Mouse (Mus musculus): ENCODE data around the gene Tpcn1.
A peak's percentile ranks its signal among the peaks of the same experiment; 100 is the strongest.
"Not testable (repeated sequence)": the region's sequence is repeated elsewhere in the genome, so short reads cannot be mapped to it uniquely, and the experiment has no call there.

Tpcn1 gene

DNA sequence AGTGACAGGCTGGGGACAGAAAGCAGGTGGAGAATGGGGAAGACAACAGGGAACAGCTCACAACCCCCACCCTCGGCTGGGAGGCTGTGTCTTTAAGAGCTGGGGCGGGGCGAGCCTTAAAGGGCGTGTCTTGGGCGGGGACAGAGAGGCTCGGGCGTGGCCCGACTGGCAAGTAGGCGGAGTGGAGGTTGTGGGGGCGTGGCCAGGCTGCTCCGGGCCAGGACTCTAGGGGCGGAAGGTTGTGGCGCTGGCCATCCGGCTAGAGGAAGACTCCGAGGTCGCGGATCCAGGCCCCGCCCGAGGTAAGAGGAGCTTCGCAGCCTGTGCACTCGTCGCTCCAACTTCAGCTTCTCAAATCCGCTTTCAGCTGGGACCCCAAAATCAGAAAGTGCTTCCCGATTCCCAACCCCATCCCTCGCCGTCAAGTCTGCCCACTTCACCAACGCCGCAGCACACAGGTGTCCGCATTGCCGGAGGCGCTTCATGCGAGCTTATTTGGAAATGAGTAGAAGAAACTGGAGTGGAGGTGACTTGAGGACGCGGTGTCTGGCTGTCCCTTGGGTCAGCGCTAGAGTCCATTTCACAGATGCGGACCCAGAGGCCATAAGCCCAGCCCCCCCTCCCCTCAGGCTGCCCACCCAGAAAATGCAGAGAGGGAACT, 77.4 kb downstream of the Tpcn1 start, which contains the start of gene Slc8b1:
TSS of gene Slc8b1 (plus strand) at position 187 of the 661 bp plus-strand sequence.
- peak; percentile 94 to 95 for DNase-seq

DNA sequence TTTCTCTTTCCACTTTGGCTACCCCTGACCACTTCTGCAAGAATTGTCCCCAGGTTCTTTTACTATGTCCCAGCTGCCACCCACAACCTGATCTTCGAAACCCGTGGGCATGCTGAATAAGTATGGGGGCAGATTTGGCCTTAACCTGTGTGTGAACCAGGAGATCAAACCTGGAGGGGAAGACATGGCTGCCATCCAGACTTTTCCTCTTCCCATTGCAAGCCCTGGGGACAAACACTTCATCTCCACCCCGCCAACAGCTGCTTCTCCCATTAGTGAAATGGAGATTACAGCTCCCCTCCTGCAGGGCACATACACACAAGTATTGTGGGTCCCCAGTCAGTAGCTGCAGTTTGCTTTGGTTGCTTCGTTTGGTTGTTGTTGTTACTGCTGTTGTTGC, 81.2 kb downstream of the Tpcn1 start:
- DNase-seq: no peak

DNA sequence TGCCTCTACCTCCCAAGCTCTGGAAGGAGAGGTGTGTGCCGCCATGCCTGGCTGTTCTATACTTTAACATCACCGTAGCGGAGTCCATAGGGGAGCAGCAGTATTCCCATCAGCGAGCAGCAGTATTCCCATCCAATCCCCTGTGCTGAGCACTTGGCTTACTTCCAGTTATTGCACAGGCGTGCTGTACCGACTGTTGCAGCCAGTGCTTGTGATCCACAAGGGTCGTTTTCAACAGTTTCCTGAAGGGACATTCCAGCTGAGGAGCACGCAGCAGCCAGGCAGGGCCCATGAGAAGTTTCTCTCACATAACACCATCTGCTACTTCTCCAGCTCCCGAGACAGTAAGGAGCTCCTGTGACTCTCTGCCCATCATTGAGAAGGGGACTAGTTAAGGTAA, 82.0 kb downstream of the Tpcn1 start:
- DNase-seq: no peak

DNA sequence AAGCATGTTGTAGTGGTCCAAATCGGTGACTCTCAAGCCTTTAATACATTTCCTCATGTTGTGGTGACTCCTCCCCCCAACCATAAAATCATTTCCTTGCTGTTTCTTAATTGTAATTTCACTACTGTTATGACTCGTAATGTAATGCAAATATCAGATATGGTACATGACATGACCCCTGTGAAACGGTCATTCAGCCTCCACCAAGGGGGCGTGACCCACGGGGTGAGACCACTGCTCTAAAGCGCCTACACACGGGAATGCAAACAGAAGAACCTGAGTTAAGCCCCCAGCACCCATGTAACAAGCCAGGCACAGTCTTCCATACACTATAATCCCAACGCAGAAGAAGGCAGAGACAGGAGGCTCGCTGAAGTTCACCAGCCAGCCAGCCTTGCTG, 82.7 kb downstream of the Tpcn1 start:
- no peak for DNase-seq

DNA sequence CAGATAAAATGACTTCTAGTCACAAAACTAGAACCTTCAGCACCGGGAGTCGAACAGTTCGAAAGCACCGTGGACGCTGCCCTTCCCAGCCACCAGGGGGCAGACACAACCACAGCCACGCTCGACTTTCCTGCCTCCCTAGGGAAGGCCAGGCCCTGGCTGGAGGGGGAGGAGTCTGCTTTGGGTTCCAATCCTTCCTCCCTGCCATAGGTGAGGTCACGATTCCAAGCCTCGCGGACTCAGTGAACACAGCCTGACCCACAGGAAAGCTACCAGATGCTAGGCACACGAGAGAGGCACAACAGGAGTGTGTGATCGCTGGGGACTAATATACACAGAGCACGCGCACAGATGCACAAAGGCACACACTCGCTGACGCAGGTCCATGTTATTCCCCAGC, 83.1 kb downstream of the Tpcn1 start:
- peak; percentile 86 to 89 for DNase-seq

DNA sequence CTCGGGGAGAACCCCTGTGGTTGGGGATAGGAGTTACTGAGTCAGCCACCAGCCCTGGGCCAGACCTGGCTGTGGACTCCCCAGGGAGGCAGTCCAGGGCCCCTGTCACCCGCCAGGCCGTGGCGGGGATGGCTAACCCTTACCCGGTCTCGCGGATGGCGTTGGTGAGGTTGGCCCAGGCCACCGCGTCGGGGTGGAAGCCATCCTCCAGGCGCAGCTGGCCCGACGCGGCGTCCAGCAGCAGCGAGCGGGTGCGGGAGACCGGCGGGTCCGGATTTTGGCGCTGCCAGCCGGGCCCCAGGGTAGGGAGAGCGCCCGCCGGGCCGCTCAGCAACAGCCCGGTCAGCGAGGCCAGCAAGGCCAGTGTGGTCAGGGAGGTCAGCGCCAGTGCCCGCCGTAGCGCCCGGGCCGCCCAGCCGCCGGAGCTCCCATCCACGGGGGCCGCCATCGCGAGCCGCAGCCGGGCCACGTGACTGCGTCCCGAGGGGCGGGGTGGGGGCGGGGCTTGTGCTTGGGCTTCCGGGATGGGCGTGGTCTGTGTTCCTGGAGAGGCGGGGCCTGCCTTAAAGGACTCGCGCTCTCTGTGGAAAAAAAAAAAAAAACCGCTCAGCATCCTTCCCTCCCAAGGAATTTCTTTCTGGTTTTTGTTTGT, 85.2 kb downstream of the Tpcn1 start, which contains the start of gene Plbd2:
TSS of gene Plbd2 (minus strand) at position 482 of the 652 bp plus-strand sequence.
- DNase-seq: peak; percentile 86 to 88

DNA sequence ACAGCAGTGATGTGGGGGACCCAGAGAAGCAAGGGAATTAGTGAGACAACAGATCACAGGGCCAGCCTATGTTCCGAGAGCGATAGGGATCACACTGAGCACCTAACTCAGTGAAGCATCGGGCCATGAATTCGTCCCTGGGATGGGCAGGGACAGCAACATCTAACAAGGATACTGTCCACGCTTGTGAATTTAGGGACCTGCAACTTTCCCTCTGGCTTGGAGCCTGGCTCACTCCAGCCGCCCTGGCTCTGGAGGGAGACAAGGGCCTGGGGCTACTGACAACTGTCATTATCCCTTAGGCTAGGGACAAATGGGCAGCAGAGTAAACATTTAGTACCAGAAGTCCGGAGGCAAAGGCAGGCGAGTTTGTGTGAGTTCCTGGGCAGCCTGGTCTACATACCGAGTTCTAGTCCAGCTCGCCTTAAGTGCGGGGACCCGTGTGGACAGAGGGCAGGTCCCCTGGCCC, 85.8 kb downstream of the Tpcn1 start:
- DNase-seq: no peak

DNA sequence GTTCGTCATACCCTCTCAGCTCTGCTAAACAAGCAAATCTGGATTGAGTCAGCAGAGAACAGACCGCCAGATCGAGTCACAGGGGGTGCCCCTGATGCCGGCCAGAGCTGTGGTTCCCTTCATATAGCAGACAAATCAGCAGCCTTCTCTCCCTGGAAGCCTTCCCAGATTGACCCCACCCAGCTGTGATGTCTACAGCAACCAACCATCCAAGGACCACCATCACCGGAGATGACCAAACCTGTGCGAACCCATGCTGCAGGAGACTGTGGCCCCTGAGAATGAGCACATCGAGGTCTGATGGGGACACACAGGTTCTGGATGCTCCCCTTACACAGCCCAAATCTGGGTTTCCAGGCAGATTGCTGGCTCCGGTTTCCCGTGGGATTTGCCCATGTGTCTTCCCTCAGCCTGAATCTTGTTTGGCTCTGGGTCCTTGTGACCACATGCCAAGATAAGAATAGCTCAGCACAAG, 86.3 kb downstream of the Tpcn1 start:
- DNase-seq: no peak

DNA sequence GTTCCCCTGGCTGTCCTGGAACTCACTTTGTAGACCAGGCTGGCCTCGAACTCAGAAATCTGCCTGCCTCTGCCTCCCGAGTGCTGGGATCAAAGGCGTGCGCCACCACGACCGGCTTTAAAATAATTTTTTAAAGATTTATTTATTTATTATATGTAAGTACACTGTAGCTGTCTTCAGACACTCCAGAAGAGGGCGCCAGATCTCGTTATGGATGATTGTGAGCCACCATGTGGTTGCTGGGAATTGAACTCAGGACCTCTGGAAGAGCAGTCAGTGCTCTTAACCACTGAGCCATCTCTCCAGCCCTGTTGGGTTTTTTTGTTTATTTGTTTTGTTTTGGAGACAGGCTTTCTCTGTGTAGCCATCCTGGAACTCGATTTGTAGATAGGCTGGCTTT, 87.9 kb downstream of the Tpcn1 start:
- DNase-seq: not testable (repeated sequence)

DNA sequence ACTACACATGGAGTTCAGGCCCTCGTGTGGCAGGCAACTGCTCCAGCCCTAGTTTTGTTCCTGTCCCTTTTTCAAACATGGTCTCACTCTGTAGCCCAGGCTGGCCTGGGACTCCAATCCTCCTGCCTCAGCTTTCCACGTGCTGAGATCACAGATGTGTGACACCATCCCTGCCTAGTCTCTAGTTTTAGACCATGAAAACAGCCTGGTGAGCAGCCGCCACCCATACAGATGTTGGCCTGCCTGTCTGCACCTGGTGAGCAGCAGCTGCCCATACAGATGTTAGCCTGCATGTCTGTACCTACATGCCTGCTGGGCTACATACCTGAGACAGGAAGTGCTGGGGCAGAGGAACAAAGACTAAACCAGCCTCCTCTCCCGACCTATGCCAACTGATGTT, 89.3 kb downstream of the Tpcn1 start:
- no peak for DNase-seq

DNA sequence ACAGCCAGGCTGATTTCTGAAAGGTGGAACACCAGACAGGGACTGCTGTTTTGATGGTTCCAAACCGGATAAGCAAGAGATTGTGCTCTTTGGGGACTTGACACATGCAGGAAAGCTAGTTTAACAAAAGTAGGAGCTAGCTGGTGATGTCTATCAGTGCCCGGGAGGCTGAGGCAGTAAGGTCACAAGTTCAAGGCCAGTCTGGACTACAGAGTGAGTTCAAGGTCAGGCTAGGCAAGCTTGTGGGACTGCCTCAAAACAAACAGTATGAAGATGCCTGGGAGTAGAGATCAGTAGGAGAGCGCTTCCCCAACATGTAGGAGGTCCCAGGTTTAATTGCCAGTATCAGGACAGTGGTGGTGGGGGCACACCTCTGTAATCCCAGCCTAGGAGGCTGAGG, 91.4 kb downstream of the Tpcn1 start:
- DNase-seq: no peak

DNA sequence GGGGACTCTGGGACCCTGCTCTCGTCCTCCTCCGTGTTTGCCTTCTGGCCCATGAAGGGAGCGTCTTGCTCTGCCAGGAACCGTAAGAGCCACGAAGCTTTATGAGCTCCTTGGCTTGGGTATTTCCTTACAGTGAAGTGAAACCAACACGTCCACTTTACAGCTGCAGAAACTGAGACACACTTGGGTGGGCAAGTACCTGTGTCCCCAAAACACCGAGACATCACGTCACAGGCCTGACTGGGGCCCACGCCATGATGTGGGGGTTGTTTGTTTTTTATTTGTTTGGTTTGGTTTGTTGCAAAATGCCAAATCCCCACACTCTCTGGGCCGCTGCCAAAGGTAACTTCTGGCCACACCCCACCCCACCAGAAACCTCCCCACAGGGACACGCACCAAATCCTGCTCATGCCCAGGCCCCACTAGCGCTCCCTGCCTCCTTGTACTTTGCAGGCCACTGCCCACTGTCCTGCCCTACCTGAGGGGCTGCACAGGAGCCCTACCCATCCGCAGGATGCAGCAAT, 92.7 kb downstream of the Tpcn1 start:
- no peak for DNase-seq

DNA sequence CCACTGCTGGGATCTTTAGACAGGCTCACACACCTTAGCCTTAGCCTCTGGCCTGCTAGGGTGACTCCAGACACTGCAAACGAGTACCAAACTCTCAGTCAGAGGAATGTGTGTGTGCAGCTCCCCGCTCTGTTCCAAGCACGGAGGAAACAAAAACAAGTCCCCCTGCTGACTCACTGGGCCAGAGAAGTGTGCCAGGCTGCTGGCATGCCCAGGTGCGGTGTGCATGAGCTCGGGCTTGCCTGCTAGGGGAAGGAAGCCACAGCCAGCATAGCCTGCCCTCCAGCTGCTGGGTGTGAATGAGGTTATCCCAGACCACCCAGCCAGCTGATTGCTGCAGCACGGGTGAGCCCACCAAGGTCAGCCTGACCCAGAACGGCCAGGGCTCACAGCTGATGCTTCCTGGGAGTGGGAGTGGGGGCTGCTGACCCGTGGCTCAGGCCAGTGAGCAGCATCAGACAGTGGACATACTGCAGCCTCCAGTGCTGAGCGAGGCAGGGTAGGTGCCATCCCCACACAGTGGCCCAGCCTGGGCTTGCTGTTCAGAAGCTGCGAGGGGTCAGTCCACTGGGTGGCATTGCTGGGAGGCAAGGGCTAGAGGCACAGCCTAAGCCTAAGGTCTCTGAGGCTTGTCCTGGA, 93.3 kb downstream of the Tpcn1 start:
- no peak for DNase-seq

DNA sequence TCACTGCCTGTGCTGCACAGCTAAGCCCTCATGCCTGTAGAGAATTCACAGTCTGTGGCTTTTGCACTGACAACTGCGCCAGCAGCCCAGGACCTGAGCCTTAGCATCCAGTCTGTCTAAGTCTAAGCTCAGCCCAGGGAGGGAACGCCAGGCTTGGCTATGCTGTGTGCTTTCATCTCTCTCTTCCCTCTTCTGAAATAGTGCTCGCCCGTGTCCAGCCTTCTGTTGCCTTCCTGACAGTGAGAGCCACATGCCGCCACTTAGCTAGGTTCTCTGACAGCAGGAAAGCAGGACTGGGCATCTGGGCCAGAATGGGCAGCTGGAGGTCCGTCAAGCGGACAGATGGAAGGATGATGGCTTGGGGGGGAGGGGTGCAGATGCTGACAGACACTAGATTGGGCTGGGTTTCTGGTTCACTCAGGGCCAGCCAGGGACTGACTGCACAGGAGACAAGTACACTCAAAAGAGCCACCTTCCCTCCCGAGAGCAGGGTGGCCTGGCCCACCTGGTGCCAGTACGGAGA, 94.5 kb downstream of the Tpcn1 start:
- DNase-seq: no peak

DNA sequence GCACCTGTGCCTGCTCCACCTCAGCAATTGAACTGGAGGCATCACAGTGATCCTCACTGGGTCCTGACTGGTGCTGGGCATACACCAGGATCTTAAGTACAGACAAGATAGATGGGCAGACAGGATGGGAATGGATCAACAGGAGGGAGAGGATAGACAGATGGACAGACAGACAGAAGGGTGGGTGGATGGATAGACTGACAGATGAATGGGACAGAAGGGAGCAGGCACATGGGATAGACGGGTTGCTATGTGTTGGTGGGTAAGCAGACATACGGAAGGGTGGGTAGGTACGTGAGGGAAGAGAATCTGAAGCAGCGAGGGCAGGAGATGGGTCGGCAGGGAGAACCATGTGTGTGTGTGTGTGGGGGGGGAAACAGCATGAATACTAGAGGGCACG, 95.0 kb downstream of the Tpcn1 start:
- no peak for DNase-seq

DNA sequence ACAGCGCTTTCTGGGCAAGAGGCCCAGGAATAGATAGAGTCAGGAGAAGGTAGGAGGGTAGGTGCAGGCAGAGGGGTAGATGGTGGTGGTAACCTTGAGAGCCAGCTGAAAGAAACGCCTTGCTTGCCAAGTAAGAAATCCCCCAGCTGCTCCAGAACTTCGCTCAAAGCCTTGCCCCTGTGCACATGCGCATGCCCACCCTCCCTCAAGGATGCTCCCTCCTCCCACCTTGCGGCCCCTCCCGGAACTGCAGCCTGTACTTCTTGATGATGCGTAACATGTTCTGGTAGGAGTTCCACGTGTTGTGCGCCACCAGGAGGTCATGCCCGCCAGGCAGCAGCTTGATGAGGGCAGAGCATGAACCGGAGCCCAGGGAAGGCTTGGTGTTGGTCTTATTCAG, 96.0 kb downstream of the Tpcn1 start:
- DNase-seq: peak in 1 of 2 experiments; percentile 30

DNA sequence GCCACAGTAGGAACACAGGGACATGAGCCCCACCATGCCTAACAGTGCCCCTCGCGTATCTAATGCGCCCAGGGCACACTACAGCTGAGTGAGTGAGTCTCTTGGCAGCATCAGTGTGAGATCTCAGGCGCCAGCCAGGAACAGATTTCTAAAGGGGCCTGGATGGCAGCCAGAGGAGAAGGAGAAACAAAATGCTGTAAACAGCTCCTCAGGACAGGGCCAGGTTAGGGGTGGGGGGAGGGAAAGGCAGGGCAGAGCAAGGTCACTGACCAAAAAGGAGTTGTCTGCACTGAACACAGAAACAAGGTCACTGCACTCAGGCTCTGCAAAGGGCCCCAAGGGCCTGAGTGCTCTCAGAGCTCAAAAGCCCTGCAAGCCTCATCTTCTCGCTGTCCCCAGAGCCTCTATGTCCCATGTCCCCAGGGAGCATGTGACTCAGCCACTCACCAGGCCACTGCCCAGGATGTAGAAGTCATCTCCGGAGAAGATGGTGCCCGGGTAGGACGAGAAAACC, 97.7 kb downstream of the Tpcn1 start:
- peak; percentile 67 to 68 for DNase-seq

DNA sequence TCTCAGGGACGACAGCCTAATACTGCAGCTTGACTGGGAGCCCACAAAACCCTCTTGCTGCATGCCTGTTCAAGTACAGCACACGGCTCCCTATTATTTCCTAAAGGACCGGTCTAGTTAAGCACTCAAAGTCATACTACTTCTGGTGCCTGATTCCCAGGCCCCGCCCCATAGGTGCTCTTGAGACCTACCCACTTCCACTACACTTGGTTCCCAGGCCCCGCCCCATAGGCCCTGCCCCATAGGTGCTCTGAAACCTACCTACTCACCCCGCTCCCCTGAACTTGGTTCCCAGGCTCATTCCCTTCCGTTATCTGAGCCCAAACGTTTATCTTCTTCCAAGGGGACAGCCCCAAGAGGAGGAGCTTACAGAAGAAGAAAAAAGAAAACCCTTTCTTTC, 100.6 kb downstream of the Tpcn1 start:
- DNase-seq: no peak
